Mouse (Mus musculus): Measurements from ENCODE around the gene Zswim9. TPM values are rescaled to one million over a fixed set of nuclear protein-coding genes. Genes with fewer than 3 reads are reported as not detected.

Zswim9 gene
- polyA plus RNA-seq (2015; fragmentation: Illumina TruSeq; extraction: RNeasy Lipid Tissue Mini Kit (QIAGEN cat#74804); ENCODE audit: low read depth, low replicate concordance) = 10.1 TPM

GRCm38 (mm10) chr7:13278308-13278891, at the start of gene Zswim9:
Gene Zswim9 (minus strand): TSS chr7:13278721.

DNA sequence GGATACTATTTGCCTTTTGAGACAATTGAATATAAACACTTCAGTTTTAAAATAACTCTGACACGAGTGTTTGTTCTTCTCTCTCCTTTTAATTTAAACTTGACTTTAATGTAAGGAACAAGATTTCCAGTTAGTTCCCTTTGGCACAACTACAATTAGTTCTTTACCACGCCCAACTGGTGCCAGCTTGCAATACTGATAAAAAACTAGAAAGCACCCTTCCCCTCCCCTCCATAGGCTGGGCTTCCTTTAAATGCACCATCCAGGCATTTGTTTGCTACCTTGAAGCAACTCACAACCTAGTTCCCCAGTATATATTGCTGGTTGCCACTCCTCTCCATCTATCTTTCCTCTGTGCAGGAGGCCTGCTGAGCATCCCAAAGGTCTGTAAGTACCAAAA, 45.8 kb upstream of the Zswim9 start, which contains the start of gene Pla2g4c:
TSS of gene Pla2g4c (plus strand) at position 340 of the 400 bp plus-strand sequence.

GRCm38 (mm10) chr7:13277081-13277480, 1.4 kb downstream of the Zswim9 start, which contains the start of gene Lig1:
Gene Lig1 (plus strand): TSS chr7:13277283.

GRCm38 (mm10) chr7:13212720-13213119, 65.8 kb downstream of the Zswim9 start, which contains the start of gene Vmn1r89:
Gene Vmn1r89 (plus strand): TSS chr7:13213020.

Other genes with a start within 250 kb of the Zswim9 start
- 240 TPM for gene Chmp2a, start 243.9 kb downstream of the Zswim9 start, polyA plus RNA-seq (2015; fragmentation: Illumina TruSeq; extraction: RNeasy Lipid Tissue Mini Kit (QIAGEN cat#74804); ENCODE audit: low read depth, low replicate concordance)
- 279 TPM for gene Ube2m, start 240.4 kb downstream of the Zswim9 start, polyA plus RNA-seq (2015; fragmentation: Illumina TruSeq; extraction: RNeasy Lipid Tissue Mini Kit (QIAGEN cat#74804); ENCODE audit: low read depth, low replicate concordance)
- 7.7 TPM for gene Mzf1, start 224.0 kb downstream of the Zswim9 start, polyA plus RNA-seq (2015; fragmentation: Illumina TruSeq; extraction: RNeasy Lipid Tissue Mini Kit (QIAGEN cat#74804); ENCODE audit: low read depth, low replicate concordance)
- not detected for gene Vmn1r85, start 183.5 kb downstream of the Zswim9 start, polyA plus RNA-seq (2015; fragmentation: Illumina TruSeq; extraction: RNeasy Lipid Tissue Mini Kit (QIAGEN cat#74804); ENCODE audit: low read depth, low replicate concordance)
- not detected for gene Vmn1r86, start 158.8 kb downstream of the Zswim9 start, polyA plus RNA-seq (2015; fragmentation: Illumina TruSeq; extraction: RNeasy Lipid Tissue Mini Kit (QIAGEN cat#74804); ENCODE audit: low read depth, low replicate concordance)
- not detected for gene Vmn1r87, start 138.6 kb downstream of the Zswim9 start, polyA plus RNA-seq (2015; fragmentation: Illumina TruSeq; extraction: RNeasy Lipid Tissue Mini Kit (QIAGEN cat#74804); ENCODE audit: low read depth, low replicate concordance)
- not detected for gene Vmn1r88, start 119.2 kb downstream of the Zswim9 start, polyA plus RNA-seq (2015; fragmentation: Illumina TruSeq; extraction: RNeasy Lipid Tissue Mini Kit (QIAGEN cat#74804); ENCODE audit: low read depth, low replicate concordance)
- gene Vmn1r89, start 65.7 kb downstream of the Zswim9 start, polyA plus RNA-seq (2015; fragmentation: Illumina TruSeq; extraction: RNeasy Lipid Tissue Mini Kit (QIAGEN cat#74804); ENCODE audit: low read depth, low replicate concordance) = not detected
- gene Lig1, start 1.4 kb downstream of the Zswim9 start, polyA plus RNA-seq (2015; fragmentation: Illumina TruSeq; extraction: RNeasy Lipid Tissue Mini Kit (QIAGEN cat#74804); ENCODE audit: low read depth, low replicate concordance) = 9.6 TPM
- 0.40 TPM for gene Pla2g4c, start 45.9 kb upstream of the Zswim9 start, polyA plus RNA-seq (2015; fragmentation: Illumina TruSeq; extraction: RNeasy Lipid Tissue Mini Kit (QIAGEN cat#74804); ENCODE audit: low read depth, low replicate concordance)
- not detected for gene Cabp5, start 119.4 kb upstream of the Zswim9 start, polyA plus RNA-seq (2015; fragmentation: Illumina TruSeq; extraction: RNeasy Lipid Tissue Mini Kit (QIAGEN cat#74804); ENCODE audit: low read depth, low replicate concordance)
- gene Bsph1, start 172.1 kb upstream of the Zswim9 start, polyA plus RNA-seq (2015; fragmentation: Illumina TruSeq; extraction: RNeasy Lipid Tissue Mini Kit (QIAGEN cat#74804); ENCODE audit: low read depth, low replicate concordance) = not detected